8 mouse cellular contexts compared by ENCODE assay signal in the genomic region with DNA sequence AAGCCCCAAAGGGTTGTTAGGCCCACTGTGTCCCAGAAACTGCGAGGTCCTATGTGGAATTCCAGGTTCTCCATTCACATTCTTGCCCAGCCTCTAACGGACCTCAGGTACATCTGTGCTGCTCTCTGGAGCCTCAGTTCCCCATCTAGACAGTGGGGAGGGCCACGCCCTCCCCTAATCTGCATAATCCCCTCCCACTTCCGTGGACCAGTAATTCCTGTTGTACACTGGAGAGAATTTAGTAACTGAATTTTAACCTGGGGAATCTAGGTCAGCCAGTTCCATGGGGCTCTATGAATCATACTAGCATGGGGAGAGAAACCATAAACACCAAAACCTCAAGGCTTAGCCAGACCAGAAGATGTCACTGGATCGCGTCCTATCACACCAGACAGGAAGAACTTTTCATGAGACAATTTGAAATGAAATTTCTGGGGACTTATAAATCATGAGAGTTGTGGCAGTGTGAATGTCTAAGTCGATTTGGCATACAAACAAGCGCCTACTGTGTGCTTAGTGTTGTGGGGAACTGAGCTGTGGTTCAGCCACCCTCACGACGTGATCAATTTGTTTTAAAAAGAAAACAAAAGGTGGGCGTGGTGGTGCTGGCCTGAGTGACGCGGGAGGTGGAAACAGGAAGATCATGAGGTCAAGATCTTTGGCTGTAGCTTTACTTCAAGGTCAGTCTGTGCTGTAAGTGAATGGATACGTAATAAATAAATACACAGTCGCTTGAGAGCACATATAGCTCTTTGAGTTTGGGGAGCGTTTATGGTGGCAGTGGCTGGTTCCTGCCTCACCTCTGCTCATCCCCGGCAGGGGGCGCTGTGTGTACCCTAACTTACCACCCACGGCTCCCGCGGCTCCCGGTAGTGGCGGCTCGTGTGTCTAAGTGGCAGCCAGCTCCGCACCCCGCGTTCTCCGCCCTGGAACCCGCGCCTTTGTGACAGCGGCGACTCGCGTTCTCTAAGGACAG. TPM values are rescaled to one million over a fixed set of nuclear protein-coding genes. Genes with fewer than 3 reads are reported as not detected.
DNase-seq lines count a peak whose midpoint lies in the region; ATAC-seq and TF ChIP-seq lines count a peak whose summit lies in the region.

No protein-coding gene starts in this region.

- H3K4me2 ChIP-seq in forebrain, postnatal 0 days (ENCODE audit: low read depth) = peak overlapping the region; percentile 48
- H3K4me2 ChIP-seq in lung, embryonic 15.5 days = peak overlapping the region; percentile 94

- intact Hi-C loops in heart, postnatal 36 days (cut with DNase I) = loop anchor here (1.0 to 5.0 kb wide), 4 partner anchors 12 to 211 kb away; a partner anchor contains a TSS

- peak; percentile 18; the same call in 1 of the 2 replicates for TF ChIP-seq POLR2A in cerebellum, adult 2 months (IDR thresholded peaks at IDR 0.05; ENCODE audit: borderline replicate concordance, insufficient read depth, low read length)
- TF ChIP-seq POLR2A in olfactory bulb, adult 2 months (IDR thresholded peaks at IDR 0.05; ENCODE audit: insufficient read depth, low read depth, low read length) = no peak

- H3K4me3 ChIP-seq in ES-E14 (ENCODE audit: insufficient read depth in 1 of 2, low read depth in 1 of 2, low read length in 2 of 2, poor library complexity in 1 of 2, severe bottlenecking in 1 of 2) = peak overlapping the region; percentile 51 to 65
- H3K4me3 ChIP-seq in cerebellum, adult 2 months (replicated peaks; ENCODE audit: insufficient read depth, low read depth, low read length) = peak overlapping the region; percentile 55
- peak overlapping the region; percentile 25 for H3K4me3 ChIP-seq in forebrain, postnatal 0 days (ENCODE audit: low read depth, low read length)
- H3K4me3 ChIP-seq in lung, embryonic 15.5 days = peak overlapping the region; percentile 44
- H3K4me3 ChIP-seq in olfactory bulb, adult 2 months (ENCODE audit: insufficient read depth, low read depth, low read length) = peak overlapping the region; percentile 50

- peak; percentile 71; the same call in 1 of the 2 replicates for ATAC-seq in forebrain, postnatal 0 days
- ATAC-seq in lung, embryonic 15.5 days (ENCODE audit: borderline replicate concordance, extremely low read depth, low FRiP score, low TSS enrichment) = peak; percentile 52; the same call in 1 of the 2 replicates

- peak overlapping the region; percentile 35 for H3K9ac ChIP-seq in ES-E14 (ENCODE audit: insufficient read depth, low read depth, low read length, poor library complexity, severe bottlenecking)
- H3K9ac ChIP-seq in forebrain, postnatal 0 days = no peak overlapping the region; the same call in 1 of the 2 replicates
- H3K9ac ChIP-seq in lung, embryonic 15.5 days = peak overlapping the region; percentile 34

- H3K27me3 ChIP-seq in cerebellum, adult 2 months (ENCODE audit: control insufficient read depth, insufficient read depth, low read length) = no peaks in the 10 kb centered on the region
- H3K27me3 ChIP-seq in forebrain, postnatal 0 days (ENCODE audit: insufficient read depth, low read length) = no peaks in the 10 kb centered on the region; the same call in 1 of the 2 replicates
- no peaks in the 10 kb centered on the region for H3K27me3 ChIP-seq in lung, embryonic 15.5 days

- peak; percentile 68 for TF ChIP-seq CTCF in cerebellum, adult 2 months (IDR thresholded peaks at IDR 0.05; ENCODE audit: borderline replicate concordance, insufficient read depth, low read depth, low read length)
- TF ChIP-seq CTCF in forebrain, postnatal 0 days (IDR thresholded peaks at IDR 0.05; ENCODE audit: low read depth) = peak; percentile 84
- TF ChIP-seq CTCF in olfactory bulb, adult 2 months (IDR thresholded peaks at IDR 0.05; ENCODE audit: insufficient read depth, low read depth, low read length) = peak; percentile 84

- no peaks in the 10 kb centered on the region for H3K36me3 ChIP-seq in ES-E14 (ENCODE audit: control insufficient read depth, insufficient read depth, low read length, poor library complexity, severe bottlenecking)
- H3K36me3 ChIP-seq in forebrain, postnatal 0 days (ENCODE audit: insufficient read depth) = no peaks in the 10 kb centered on the region
- H3K36me3 ChIP-seq in lung, embryonic 15.5 days = no peaks in the 10 kb centered on the region

- peaks cover 8 to 29% of the 10 kb centered on the region in 2 experiments for H3K4me1 ChIP-seq in ES-E14 (ENCODE audit: control insufficient read depth in 2 of 2, insufficient read depth in 2 of 2, low read length in 2 of 2, poor library complexity in 1 of 2)
- H3K4me1 ChIP-seq in cerebellum, adult 2 months (ENCODE audit: control insufficient read depth, insufficient read depth, low read length) = peaks cover 36% of the 10 kb centered on the region
- H3K4me1 ChIP-seq in forebrain, postnatal 0 days (ENCODE audit: insufficient read depth) = no peaks in the 10 kb centered on the region
- peaks cover 21% of the 10 kb centered on the region for H3K4me1 ChIP-seq in lung, embryonic 15.5 days
- peaks cover 26% of the 10 kb centered on the region for H3K4me1 ChIP-seq in olfactory bulb, adult 2 months (ENCODE audit: control insufficient read depth, insufficient read depth, low read length)

- H3K27ac ChIP-seq in ES-E14 (ENCODE audit: insufficient read depth, low read depth, low read length, poor library complexity, severe bottlenecking) = no peak overlapping the region
- H3K27ac ChIP-seq in cerebellum, adult 2 months (ENCODE audit: insufficient read depth, low read length) = peak overlapping the region; percentile 93
- H3K27ac ChIP-seq in forebrain, postnatal 0 days (ENCODE audit: low read depth, low read length) = no peak overlapping the region
- H3K27ac ChIP-seq in lung, embryonic 15.5 days = no peak overlapping the region
- H3K27ac ChIP-seq in olfactory bulb, adult 2 months (ENCODE audit: insufficient read depth, low read depth, low read length) = peak overlapping the region; percentile 71

- WGBS in cerebellum, adult 2 months = 6% methylated on average over 34 of the region's 34 CpGs
- WGBS in forebrain, postnatal 0 days = 10% methylated on average over 34 of the region's 34 CpGs
- 9% methylated on average over 34 of the region's 34 CpGs for WGBS in lung, embryonic 15.5 days
- WGBS in olfactory bulb, adult 2 months = 9% methylated on average over 34 of the region's 34 CpGs

- in situ Hi-C loops in ES-E14 (cut with MboI; ENCODE audit: low sequenced_read_pairs in 2 of 2, unreplicated experiment in 2 of 2) = no loop called here

- peak; percentile 74 for DNase-seq in ES-E14 (ENCODE audit: low read depth, low spot score)
- peak; percentile 82 to 87 for DNase-seq in cerebellum, adult 2 months
- DNase-seq in forebrain, postnatal 0 days = peak; percentile 88
- peak; percentile 89 to 94 for DNase-seq in heart, postnatal 36 days
- DNase-seq in layer of hippocampus, adult 8-10 months (ENCODE audit: low spot score in 2 of 2) = peak; percentile 70 to 80
- DNase-seq in thymus, adult 18-20 months = peak; percentile 82 to 84

- H3K9me3 ChIP-seq in ES-E14 (ENCODE audit: control insufficient read depth, insufficient read depth, low read depth, low read length) = no peaks in the 10 kb centered on the region
- H3K9me3 ChIP-seq in forebrain, postnatal 0 days (ENCODE audit: low read length) = no peaks in the 10 kb centered on the region
- H3K9me3 ChIP-seq in lung, embryonic 15.5 days = no peaks in the 10 kb centered on the region

TF ChIP-seq in ES-E14, 5 proteins besides CTCF, POLR2A, EP300 and RAD21:
- TF ChIP-seq ZNF384 (IDR thresholded peaks at IDR 0.05; ENCODE audit: low read depth, low read length) (no peak), ZC3H11A (IDR thresholded peaks at IDR 0.05; ENCODE audit: borderline replicate concordance, low read depth, low read length) (no peak)

RNA-seq across cellular contexts. Expression of a gene that starts 9.3 kb away (rescaled TPM):
- total RNA-seq in ES-E14 (2012; rRNA removed) = 1.7 and 2.2 TPM in 2 replicates
- 9.3 and 11.9 TPM in 2 replicates for polyA plus RNA-seq in cerebellum, adult 2 months (2012; rRNA removed)
- 0.43 TPM in 1 of 2 replicates, not detected in the other for total RNA-seq in forebrain, postnatal 0 days (2014; rRNA removed)
- polyA plus RNA-seq in forebrain, postnatal 0 days (2015; fragmentation: Nextera tagmentation; extraction: Ambion mirVana) = 0.08 and 0.16 TPM in 2 replicates
- not detected for total RNA-seq in heart, postnatal 36 days (2021)
- 1 to 10 TPM in 1 of 4 experiments, under 1 TPM in 3; 0.29 to 1.7 (median 0.48) TPM for total RNA-seq in layer of hippocampus, adult 8-10 months (2022)
- not detected in 2 replicates for polyA plus RNA-seq in lung, embryonic 15.5 days (2015; fragmentation: Nextera tagmentation; extraction: Ambion mirVana)
- polyA plus RNA-seq in olfactory bulb, adult 2 months (2012; ENCODE audit: insufficient read depth, insufficient read length, low replicate concordance, missing spikeins) = not detected in 2 replicates

RNA-seq across cellular contexts. Expression of a gene that starts 26.7 kb away (rescaled TPM):
- total RNA-seq in ES-E14 (2012; rRNA removed) = 245 and 265 TPM in 2 replicates
- 410 and 458 TPM in 2 replicates for polyA plus RNA-seq in cerebellum, adult 2 months (2012; rRNA removed)
- 278 and 322 TPM in 2 replicates for total RNA-seq in forebrain, postnatal 0 days (2014; rRNA removed)
- polyA plus RNA-seq in forebrain, postnatal 0 days (2015; fragmentation: Nextera tagmentation; extraction: Ambion mirVana) = 193 and 220 TPM in 2 replicates
- total RNA-seq in heart, postnatal 36 days (2021) = 100 to 1,000 TPM; 118 to 125 TPM
- 100 to 1,000 TPM; 165 to 238 (median 203) TPM for total RNA-seq in layer of hippocampus, adult 8-10 months (2022)
- polyA plus RNA-seq in lung, embryonic 15.5 days (2015; fragmentation: Nextera tagmentation; extraction: Ambion mirVana) = 263 and 264 TPM in 2 replicates
- 674 and 1,250 TPM in 2 replicates for polyA plus RNA-seq in olfactory bulb, adult 2 months (2012; ENCODE audit: insufficient read depth, insufficient read length, low replicate concordance, missing spikeins)

RNA-seq across cellular contexts. Expression of a gene that starts 30.6 kb away (rescaled TPM):
- 0.89 TPM in 1 of 2 replicates, not detected in the other for total RNA-seq in ES-E14 (2012; rRNA removed)
- polyA plus RNA-seq in cerebellum, adult 2 months (2012; rRNA removed) = 0.92 and 1.6 TPM in 2 replicates
- 0.38 and 2.9 TPM in 2 replicates for total RNA-seq in forebrain, postnatal 0 days (2014; rRNA removed)
- 1.7 TPM in 2 replicates for polyA plus RNA-seq in forebrain, postnatal 0 days (2015; fragmentation: Nextera tagmentation; extraction: Ambion mirVana)
- over 10,000 TPM; 18,107 to 20,333 TPM for total RNA-seq in heart, postnatal 36 days (2021)
- total RNA-seq in layer of hippocampus, adult 8-10 months (2022) = 1 to 10 TPM in 3 of 4 experiments, under 1 TPM in 1; 0.80 to 4.7 (median 2.9) TPM
- 30.4 and 142 TPM in 2 replicates for polyA plus RNA-seq in lung, embryonic 15.5 days (2015; fragmentation: Nextera tagmentation; extraction: Ambion mirVana)
- not detected in 2 replicates for polyA plus RNA-seq in olfactory bulb, adult 2 months (2012; ENCODE audit: insufficient read depth, insufficient read length, low replicate concordance, missing spikeins)

Comparison
In these comparisons a context has a peak if more than half of its experiments do, and no peak if none do; other contexts are left out.
1. H3K27ac ChIP-seq: peak in cerebellum, adult 2 months (single experiment) and olfactory bulb, adult 2 months (single experiment); none in ES-E14 (single experiment), forebrain, postnatal 0 days (single experiment) and lung, embryonic 15.5 days (single experiment).
2. RNA of a gene that starts 30.6 kb away (total RNA-seq): 18,107 to 20,333 TPM in heart, postnatal 36 days; 0.80 to 4.7 TPM in layer of hippocampus, adult 8-10 months, 0.38 to 2.9 TPM in forebrain, postnatal 0 days and 0.89 TPM in ES-E14; every median in the first group is over 1,000 times any median in the second.
3. Peak in every context shown above with its lines, with median percentiles within 50 percentile points of each other: DNase-seq, H3K4me3 ChIP-seq and CTCF ChIP-seq.